Mouse (Mus musculus) heart, adult 9 months (tissue): ENCODE results near the gene Slx4.
"Not testable (repeated sequence)": the region's sequence is repeated elsewhere in the genome, so short reads cannot be mapped to it uniquely, and the experiment has no call there.

Source experiments
- DNase-seq, 2 experiments: peaks; one replicate each; pipeline ENCODE4 v3.0.0; 2022; ENCODE audit warnings: low spot score in 2 of 2

The Slx4 gene

GRCm38 (mm10) chr16:4003489-4004398 is at the start of gene Slx4:
TSS of gene Slx4 (minus strand) at chr16:4003770.
- DNase-seq: peak; percentile 95

DNA sequence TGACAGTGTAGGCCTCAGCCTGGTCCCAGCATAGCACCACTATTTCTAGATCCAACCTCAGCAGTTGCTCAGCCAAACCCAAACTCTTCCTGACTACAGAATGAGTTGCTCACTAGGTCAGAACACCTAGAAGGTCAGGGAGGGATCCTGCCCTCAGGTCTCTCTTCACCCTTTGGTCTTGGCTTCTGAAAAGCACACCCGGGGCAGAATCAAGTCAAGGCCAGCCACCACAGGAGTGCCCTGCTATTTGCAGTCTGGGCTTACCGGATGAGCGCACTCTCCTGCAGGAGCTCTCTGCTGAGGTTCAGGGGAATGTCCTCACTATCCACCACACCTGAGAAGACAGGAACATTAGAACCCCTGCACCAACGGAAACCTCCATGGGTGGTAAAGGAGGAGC is 49.0 kb upstream of the Slx4 start:
- no peak for DNase-seq

GRCm38 (mm10) chr16:4045524-4045923 is 42.0 kb upstream of the Slx4 start:
- no peak for DNase-seq

GRCm38 (mm10) chr16:4044093-4044492 is 40.5 kb upstream of the Slx4 start:
- DNase-seq: no peak

DNA sequence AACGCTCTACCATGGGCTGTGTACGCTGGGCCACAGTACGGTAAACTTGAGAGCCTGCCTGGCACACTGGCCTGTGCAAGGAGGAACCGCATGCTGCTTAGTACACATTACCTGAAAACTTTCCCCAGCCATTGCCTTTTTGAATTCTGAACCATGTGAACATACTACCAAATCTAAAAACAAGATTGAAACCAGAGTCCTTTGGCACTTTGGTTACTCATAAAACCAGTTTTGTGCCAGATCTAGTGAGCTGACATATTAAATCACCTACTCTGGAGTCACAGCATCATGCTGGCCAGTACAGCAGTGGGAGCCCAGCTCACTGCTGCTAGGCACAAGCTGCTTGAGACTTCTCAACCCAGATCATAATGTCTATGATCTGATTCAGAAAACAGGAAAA is 38.1 kb upstream of the Slx4 start:
- DNase-seq: no peak

DNA sequence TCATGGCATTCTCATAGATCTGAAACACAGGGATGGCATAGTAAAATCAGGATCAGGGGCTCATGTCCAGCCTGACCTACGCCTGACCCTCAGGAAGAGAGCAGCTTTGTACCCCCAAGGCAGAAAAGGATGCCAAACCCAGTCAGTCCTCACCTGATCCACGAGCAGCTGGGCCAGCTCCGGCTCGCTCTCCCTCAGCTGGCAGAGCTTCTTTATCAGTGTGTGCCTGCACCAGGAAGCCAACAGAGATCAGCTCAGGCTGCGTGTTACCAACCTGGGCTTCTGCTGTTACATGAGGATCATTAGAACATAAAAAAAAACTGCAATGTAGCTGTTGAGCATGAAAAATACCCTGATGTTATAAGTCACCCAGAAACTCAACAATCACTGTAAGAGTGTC is 36.6 kb upstream of the Slx4 start:
- no peak for DNase-seq

GRCm38 (mm10) chr16:4037690-4038089 is 34.1 kb upstream of the Slx4 start:
- DNase-seq: no peak

- no peak for DNase-seq
These were observed 33.2 kb upstream of the Slx4 start, which contains the start of gene Dnase1 for GRCm38 (mm10) chr16:4036807-4037206. TSS of gene Dnase1 (plus strand) at chr16:4036942.

- DNase-seq: no peak
These were observed 32.0 kb upstream of the Slx4 start for GRCm38 (mm10) chr16:4035575-4035974.

DNA sequence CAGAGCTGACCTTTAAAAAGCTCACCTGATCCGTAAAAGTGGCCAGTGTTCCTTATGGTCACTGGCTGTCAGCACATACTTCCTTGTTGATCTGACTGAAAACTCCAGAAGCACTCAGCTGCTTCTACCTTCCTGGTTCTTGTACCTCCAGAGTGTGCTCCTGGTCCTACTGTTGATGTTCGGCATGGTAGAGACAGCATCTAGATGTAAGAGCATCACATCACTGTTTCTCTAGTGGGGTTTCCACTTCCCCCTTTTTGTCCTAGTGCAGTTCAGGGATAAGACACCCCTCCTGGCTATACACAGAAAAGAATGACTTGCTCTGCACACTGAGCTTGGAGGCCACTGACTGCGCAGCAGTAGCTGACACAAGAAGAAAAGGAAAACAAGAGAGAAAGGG is 30.9 kb upstream of the Slx4 start:
- no peak for DNase-seq

DNA sequence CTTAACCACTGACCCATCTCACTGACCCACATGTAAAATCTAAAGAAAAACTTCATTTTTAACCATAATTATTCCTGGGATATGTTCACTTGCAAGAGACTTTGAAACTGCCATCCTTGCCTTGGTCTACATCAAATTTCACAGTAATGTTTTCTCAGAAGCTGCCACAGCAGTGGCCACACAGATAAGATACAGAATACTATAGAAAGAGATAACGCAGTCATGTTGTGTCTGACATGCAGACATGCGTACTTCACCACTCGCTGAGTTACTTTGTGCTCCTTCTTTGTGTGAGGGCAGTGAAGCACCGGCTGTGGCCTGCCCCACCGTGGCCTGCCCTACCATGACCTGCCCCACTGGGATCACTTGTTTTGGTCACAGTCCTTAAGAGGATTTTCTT is 30.4 kb upstream of the Slx4 start:
- no peak for DNase-seq

DNA sequence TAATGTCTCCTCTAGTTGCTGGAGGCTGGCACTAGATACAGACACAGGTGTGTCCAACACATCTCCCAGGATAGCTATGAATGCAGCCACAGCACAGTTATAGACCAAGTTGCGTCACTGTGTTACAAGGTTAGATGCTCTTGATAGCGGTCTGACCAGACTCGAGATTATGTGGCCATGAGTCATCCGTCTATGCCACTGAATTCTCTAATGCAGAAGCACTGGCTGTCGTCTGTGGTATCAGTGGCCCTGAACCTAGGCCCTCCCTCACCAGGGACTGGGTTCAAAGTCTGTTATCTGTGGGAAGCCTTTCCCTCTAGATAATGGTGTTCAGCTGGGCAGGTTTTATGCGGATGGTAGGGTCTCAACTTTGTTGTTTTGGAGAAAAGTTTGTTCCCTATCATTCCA is 28.8 kb upstream of the Slx4 start:
- DNase-seq: no peak

DNA sequence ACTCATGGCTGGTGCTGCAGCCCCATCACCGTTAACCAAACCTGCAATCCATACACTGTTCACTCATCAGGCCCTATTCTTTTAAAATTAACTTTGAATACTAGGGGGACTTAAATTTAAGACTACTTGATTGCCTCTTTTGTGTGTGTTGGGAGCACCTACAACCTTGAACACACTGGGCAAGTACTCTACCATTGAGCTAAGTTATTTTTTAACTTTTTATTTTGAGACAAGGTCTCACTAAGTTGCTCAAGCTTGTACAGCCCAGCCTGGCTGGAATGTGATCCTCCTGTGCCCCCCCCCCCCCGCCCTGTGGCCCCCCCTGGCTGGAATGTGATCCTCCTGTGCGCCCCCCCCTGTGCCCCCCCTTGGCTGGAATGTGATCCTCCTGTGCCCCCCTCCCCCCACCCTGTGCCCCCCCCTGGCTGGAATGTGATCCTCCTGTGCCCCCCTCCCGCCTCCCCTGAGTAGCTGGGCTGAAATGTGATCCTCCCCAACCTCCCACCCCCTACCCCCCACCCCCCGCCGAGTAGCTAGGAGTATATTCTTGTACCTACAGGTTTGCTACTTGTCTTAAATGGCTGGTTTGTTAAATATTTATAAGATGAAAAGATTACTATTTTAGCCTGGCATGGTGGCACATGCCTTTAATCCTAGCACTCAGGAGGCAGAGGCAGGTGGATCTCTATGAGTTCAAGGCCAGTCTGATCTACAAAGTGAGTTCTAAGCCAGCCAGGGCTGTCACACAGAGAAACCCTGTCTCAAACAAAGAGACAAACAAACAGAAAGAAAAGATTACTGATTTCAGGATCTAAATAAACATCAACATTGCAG is 28.1 kb upstream of the Slx4 start:
- no peak for DNase-seq

GRCm38 (mm10) chr16:4030501-4030900 is 26.9 kb upstream of the Slx4 start:
- no peak for DNase-seq

- DNase-seq: no peak
These were observed 25.8 kb upstream of the Slx4 start for GRCm38 (mm10) chr16:4029371-4029841.

DNA sequence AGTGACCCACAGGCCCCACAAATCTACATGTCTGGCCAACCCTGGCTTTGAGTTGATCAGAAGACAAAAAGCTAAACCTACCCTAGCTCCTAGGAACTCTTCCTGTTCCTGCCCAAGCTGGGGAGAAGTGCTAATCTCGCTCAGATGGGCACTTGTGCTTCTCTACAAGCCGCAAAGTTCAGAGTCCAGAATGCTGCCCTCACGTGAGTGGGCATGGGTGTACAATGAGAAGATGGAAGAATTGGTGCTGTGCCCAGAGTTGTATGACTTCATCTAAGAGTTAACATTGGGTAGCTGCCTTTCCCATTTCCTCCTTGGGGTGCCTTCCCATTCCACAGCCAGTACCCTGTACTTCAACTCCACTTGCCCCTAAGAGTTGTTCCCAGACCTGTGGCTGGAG is 23.6 kb upstream of the Slx4 start:
- no peak for DNase-seq

DNA sequence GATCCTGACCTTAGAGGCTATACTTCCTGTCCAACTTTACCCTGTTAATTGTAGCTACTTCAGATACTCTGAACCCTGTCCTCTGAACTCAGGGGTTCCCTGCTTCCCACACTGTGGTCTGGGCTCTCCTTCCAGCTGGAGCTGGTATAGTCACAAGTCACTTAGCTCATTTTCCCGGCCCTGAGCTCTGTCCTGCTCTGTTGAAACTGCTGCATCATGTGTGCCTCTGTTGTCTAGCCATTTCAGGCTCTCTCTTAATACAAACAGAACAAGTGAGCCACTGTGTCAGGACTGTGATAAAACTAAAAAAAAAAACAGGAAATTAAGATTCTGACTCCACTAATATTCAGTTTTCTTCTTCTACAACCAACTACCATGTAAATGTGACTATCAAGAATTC is 23.1 kb upstream of the Slx4 start:
- no peak for DNase-seq

DNA sequence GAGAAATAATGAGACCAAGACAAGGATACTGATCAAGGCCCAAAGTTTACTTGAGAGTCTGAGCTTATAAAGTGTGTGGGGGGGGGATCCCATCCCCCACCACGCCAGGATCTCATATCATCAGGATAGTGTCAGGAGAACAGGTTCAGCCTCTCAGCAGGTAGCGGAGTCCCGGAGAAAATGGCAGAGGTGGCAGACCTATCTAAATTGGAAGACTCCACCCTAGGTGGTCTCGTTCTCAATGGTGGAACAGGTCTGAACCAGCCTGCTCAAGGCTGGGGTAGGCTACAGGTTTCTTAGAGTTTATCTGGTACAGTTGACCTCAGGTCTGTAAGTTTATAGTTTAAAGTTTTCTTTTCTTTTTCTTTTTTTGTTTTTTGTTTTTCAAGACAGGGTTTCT is 19.1 kb upstream of the Slx4 start:
- DNase-seq: no peak

- DNase-seq: no peak
These were observed 17.7 kb upstream of the Slx4 start for GRCm38 (mm10) chr16:4021241-4021640.

DNA sequence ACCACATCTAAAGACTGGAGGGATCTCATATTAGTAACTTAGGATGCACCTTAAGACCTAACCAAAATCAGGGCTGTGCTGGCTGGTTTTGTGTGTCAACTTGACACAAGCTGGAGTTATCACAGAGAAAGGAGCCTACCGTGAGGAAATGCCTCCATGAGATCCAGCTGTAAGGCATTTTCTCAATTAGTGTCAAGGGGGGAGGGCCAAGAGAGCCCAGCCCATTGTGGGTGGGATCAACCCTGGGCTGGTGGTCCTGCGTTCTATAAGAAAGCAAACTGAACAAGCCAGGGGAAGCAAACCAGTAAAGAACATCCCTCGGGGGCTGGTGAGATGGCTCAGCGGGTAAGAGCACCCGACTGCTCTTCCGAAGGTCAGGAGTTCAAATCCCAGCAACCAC is 13.9 kb upstream of the Slx4 start:
- DNase-seq: not testable (repeated sequence)

DNA sequence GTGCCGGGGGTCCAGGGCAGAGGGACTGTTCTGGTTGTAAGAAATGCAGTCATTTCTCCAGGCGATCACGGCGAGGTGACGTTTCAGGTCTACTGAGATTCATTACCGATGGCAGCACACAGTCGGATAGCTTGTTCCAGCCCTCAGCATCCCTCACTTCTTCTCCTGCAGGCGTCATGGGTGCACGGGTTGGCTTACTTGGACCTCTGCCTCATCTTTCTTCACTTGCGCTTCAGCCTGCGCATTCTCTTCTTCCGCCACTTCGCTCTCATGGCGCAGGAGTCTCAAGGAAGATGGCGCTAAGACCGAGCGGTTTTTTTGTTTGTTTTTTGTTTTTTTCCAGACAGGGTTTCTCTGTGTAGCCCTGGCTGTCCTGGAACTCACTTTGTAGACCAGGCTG is 13.2 kb upstream of the Slx4 start:
- DNase-seq: not testable (repeated sequence)

DNA sequence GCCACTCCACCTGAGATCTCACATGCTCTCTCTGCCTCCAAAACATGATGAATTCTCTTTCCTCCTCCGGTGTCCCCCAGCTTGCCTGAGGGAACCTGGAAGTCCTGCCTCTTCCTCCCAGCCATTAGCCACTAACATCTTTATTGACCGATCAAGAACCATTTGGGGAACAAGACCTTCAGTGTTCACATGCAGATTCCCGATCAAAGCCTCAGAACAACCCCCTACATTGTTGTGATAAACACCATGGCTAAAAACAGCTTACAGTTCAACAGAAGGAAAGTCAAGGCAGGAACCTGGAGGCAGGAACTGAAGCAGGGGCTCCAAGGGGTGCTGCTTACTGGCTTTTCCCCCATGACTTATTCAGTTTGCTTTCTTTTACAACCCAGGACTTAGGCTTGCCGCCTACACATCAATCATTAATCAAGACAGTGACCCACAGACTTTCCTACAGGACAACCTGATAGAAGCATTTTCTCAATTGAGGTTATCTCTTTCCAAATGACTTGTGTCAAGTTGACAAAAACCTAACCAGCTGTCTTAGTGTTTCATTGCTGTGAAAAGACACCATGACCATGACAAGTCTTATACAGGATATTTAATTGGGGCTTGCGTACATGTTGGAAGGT is 10.6 kb upstream of the Slx4 start:
- DNase-seq: no peak
